Mouse (Mus musculus) erythroblast, embryonic 14.5 days (primary cell): Measurements from ENCODE around the gene Rcc1l. TPM values are rescaled to one million over a fixed set of nuclear protein-coding genes. Genes with fewer than 3 reads are reported as not detected.

Experiments
- H3K27me3 ChIP-seq: 2 replicates; pipeline ENCODE4 v1.6.1; 2012; ENCODE audit warnings: inconsistent platforms; ENCODE audit not compliant: control insufficient read depth
- H3K36me3 ChIP-seq: 2 replicates; pipeline ENCODE4 v1.6.1; 2012; ENCODE audit warnings: mild to moderate bottlenecking, inconsistent platforms; ENCODE audit not compliant: control insufficient read depth
- H3K4me1 ChIP-seq: 2 replicates; pipeline ENCODE4 v1.6.1; 2012; ENCODE audit warnings: inconsistent platforms; ENCODE audit not compliant: control insufficient read depth
- H3K4me3 ChIP-seq: replicated peaks from 2 replicates; pipeline ENCODE3; 2012; ENCODE audit warnings: moderate library complexity, mild to moderate bottlenecking, inconsistent platforms
- H3K9me3 ChIP-seq: 2 replicates; pipeline ENCODE4 v1.6.1; 2012; ENCODE audit warnings: low read length, inconsistent platforms, mixed read lengths; ENCODE audit not compliant: control insufficient read depth
- GATA1 ChIP-seq: IDR thresholded peaks from 2 replicates; pipeline ENCODE4 v1.6.1; 2012; ENCODE audit warnings: low read length, inconsistent platforms, mixed read lengths
- TAL1 ChIP-seq: IDR thresholded peaks from 3 replicates; pipeline ENCODE4 v1.6.1; 2012; ENCODE audit warnings: low read length, inconsistent platforms, mixed read lengths
- polyA plus RNA-seq: library from polyadenylated mRNA; stranded (reverse); fragments of >175 nt; gene quantifications from 2 replicates; pipeline ENCODE4 v1.2.3, GENCODE M21; 2012

The Rcc1l gene
- polyA plus RNA-seq, 1 experiment: 0.21 TPM

DNA sequence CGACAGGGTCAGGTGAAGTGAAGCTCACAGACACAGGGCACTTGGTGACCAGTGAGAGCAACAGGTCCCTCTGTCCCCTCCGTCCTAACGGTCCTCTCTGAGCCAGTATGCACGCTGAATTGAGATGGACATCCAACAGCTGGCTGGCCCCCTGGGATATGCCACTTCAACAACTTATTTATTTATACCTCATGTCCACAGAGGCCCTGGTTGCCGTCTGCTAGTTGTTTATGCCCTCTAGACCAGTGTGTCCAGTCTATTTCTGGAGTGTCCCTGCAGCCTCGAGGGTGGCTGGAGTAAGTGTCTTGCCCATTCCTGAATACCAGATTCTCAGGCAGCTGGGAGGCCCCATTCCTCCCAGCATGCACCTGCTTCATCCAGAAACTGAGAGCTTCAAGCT is 52.7 kb downstream of the Rcc1l start:
- no peaks in the 10 kb centered on the region for H3K27me3 ChIP-seq
- TF ChIP-seq TAL1 (no peak), GATA1 (no peak)
- peaks cover 2% of the 10 kb centered on the region; the same call in 1 of the 2 replicates for H3K9me3 ChIP-seq
- no peaks in the 10 kb centered on the region for H3K4me1 ChIP-seq
- H3K36me3 ChIP-seq: no peaks in the 10 kb centered on the region
- H3K4me3 ChIP-seq: no peak overlapping the region

DNA sequence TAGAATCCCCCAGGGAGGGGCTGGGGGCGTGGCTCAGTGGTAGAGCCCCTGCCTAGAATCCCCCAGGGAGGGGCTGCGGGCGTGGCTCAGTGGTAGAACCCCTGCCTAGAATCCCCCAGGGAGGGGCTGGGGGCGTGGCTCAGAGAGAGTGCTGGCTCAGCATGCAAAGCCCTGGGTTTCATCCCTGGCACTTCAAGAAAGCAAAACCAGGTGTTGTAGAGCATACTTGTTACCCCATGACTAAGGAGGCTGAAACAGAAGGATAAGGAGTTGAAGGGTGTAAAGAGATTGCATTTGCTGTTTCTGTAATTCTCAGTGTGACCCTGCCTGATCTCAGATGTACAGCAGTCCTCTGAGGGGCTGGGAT is 54.7 kb downstream of the Rcc1l start:
- Histone ChIP-seq H3K36me3 (no peaks in the 10 kb centered on the region), H3K27me3 (no peaks in the 10 kb centered on the region), H3K4me1 (no peaks in the 10 kb centered on the region), H3K9me3 (peaks cover 2% of the 10 kb centered on the region; the same call in 1 of the 2 replicates), H3K4me3 (no peak overlapping the region)
- no peak for TF ChIP-seq GATA1
- TF ChIP-seq TAL1: no peak

DNA sequence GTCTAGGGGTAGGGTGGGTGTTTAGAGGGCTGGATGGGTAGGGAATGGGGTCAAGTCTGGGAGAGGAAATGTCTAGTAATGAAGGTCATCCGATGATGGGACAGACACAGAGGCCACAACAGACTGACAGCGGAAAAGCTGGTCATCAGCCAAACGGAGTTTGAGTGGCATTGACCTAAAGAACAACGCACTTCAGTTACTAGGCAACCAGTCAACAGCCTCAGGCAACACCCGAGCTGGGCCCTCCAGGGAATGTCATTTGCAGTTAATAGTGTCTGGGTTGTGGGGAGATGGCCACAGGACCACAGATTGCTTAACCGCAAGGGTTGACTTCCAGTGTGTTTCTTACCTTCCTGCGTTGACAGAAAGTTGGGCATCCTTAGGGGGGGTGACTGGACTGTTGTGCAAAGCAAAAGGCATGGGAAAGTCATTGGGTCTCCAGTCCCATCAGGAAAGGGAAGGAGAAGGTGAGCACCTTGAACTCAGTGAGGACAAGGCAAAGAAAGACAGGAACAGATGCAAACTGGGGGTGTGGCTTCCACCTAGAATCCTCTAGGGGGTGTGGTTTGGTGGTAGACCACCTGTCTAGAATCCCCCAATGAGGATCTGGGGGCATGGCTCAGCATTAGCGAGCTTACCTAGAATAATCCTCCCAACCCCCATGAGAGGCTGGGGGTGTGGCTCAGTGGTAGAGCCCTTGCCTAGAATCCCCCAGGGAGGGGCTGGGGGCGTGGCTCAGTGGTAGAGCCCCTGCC is 55.3 kb downstream of the Rcc1l start:
- no peaks in the 10 kb centered on the region for H3K4me1 ChIP-seq
- no peaks in the 10 kb centered on the region for H3K9me3 ChIP-seq
- H3K27me3 ChIP-seq: no peaks in the 10 kb centered on the region
- H3K4me3 ChIP-seq: no peak overlapping the region
- no peaks in the 10 kb centered on the region for H3K36me3 ChIP-seq
- no peak for TF ChIP-seq GATA1
- TF ChIP-seq TAL1: no peak

DNA sequence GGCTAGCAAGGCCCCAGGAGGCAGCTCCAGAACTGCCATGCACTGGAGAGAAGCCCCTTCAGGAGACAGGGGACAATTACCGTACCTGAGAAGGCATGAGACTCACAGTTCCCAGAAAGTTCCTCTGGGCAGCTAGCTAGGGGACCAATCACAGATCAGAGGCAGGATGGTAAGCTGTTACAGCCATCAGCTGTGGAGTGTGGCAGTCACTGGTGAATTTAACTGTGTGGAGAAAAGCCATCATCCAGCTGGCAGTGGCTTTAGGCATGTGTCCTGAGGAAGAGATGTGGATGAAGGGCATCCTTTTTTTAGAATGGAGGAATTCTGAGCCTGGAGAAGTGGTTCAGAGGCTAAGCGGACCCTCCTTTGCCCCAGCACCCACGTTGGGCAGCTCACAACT is 56.4 kb downstream of the Rcc1l start:
- Histone ChIP-seq H3K27me3 (no peaks in the 10 kb centered on the region), H3K36me3 (no peaks in the 10 kb centered on the region), H3K4me1 (no peaks in the 10 kb centered on the region), H3K9me3 (no peaks in the 10 kb centered on the region), H3K4me3 (no peak overlapping the region)
- TF ChIP-seq GATA1 (no peak), TAL1 (no peak)

DNA sequence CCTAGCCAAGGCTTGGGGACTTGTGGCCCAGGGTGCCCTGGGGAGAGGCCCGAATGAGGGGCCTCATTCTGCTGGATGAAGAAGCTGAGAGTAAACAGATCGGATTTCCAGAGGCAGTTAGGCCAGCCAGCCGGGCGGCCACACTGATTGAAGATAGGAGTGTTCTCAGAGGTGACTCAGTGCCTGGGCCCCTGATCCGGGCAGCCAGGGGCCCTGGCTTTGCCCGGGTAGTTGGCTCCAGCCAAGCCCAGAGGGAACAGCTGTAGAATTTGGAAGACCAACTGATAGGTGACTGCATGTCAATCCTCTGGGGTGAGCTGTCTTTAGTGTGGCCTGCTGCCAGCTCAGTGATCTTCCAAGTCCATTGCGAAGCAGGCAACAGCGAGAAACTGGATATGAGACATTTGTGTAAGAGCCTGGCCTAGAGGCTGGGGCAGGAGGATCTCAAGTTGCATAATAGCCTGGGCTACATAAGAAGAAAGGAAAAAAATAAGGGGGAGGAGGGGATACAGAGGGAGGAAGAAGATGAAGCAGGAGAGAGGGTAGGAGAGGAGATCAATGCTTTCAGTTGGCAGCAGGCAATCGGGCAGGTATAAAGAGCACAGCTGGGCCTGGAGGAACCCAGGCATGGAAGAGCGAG is 57.0 kb downstream of the Rcc1l start:
- Histone ChIP-seq H3K36me3 (no peaks in the 10 kb centered on the region), H3K9me3 (no peaks in the 10 kb centered on the region), H3K4me1 (no peaks in the 10 kb centered on the region), H3K4me3 (no peak overlapping the region), H3K27me3 (no peaks in the 10 kb centered on the region)
- TF ChIP-seq TAL1: no peak
- TF ChIP-seq GATA1: no peak

DNA sequence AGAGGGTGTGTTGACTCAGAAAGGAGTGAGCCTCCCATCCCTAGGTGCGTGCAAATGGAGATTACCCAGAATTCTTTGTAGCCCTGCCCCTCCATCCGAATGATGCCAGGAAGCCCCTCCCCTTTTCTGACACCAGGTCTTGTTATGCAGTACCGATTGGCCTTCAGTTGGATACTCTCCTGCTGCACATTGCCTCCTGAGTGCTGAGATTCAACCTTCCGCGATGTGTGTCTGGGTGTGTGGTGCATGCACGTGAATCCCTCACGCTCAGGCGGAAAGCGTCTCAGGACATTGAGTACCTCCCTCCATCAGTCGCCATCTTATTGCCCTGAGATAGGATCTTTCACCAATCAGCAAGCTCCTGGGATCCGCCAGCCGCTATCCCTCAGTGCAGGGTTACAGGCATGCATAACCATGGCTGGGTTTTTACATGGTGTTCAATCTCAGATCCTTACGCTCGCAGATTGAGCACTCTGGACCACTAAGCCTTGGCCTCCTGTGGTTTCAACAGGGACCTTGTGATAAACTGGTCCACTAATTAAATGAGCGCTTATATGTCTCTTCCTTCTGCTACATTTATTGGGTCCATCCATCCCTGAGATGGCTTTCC is 57.7 kb downstream of the Rcc1l start:
- Histone ChIP-seq H3K9me3 (no peaks in the 10 kb centered on the region), H3K4me3 (no peak overlapping the region), H3K27me3 (no peaks in the 10 kb centered on the region), H3K36me3 (no peaks in the 10 kb centered on the region), H3K4me1 (no peaks in the 10 kb centered on the region)
- TF ChIP-seq GATA1 (no peak), TAL1 (no peak)

DNA sequence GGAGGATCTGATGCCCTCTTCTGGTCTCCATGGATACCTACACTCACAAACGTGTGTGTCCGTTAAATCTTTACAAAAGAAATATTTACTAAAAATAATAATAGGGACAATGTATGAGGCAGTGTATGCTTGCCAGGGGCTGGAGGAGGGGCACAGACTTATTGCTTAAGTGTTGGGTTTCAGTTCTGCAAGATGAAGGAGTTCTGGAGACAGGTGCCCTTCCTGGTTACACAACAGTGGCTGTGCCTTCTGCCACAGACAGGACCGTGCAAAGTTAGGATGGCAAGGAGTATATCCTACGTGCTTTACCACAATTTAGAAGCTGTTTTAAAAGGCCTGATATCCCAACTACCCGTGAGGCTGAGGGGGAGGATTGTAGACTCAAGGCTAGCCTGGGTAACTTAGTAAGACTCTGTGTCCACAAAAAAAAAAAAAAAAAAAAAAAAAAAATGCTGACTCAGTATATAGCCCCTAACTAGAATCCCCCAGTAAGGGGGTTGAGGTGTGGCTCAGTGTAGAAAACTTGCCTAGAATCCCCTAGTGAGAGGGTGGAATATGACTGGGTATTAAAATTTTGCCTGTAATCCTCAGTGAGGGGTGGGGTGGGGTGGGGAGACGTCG is 60.8 kb downstream of the Rcc1l start:
- Histone ChIP-seq H3K4me3 (no peak overlapping the region), H3K4me1 (no peaks in the 10 kb centered on the region)
- no peak for TF ChIP-seq GATA1
- no peak for TF ChIP-seq TAL1

DNA sequence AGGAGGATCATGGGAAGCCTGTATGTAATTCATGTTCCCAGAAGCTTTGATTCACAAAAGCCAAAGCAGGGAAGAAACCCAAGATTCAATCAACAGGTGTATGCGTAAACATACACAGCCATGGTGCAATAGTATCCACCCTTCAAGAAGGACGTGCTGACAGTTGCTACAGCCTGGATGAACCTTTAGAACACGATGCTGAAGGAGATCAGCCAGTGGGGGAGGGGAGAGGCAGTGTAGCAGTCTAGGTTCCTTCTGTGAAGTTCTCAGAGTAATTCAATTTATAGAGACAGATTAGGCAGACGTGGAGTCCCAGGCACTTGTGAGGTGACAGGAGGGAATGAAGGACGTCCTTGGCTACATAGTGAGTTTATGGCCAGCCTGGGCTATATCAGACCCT is 61.6 kb downstream of the Rcc1l start:
- peaks cover 3% of the 10 kb centered on the region; the same call in 1 of the 2 replicates for H3K9me3 ChIP-seq
- no peak overlapping the region for H3K4me3 ChIP-seq
- H3K27me3 ChIP-seq: no peaks in the 10 kb centered on the region
- no peaks in the 10 kb centered on the region for H3K36me3 ChIP-seq
- TF ChIP-seq GATA1 (no peak), TAL1 (no peak)
- no peaks in the 10 kb centered on the region for H3K4me1 ChIP-seq

More for the DNA sequence above, 60.8 kb downstream of the Rcc1l start:
- Histone ChIP-seq H3K36me3 (no peaks in the 10 kb centered on the region), H3K27me3 (no peaks in the 10 kb centered on the region), H3K9me3 (peaks cover 3% of the 10 kb centered on the region; the same call in 1 of the 2 replicates)

DNA sequence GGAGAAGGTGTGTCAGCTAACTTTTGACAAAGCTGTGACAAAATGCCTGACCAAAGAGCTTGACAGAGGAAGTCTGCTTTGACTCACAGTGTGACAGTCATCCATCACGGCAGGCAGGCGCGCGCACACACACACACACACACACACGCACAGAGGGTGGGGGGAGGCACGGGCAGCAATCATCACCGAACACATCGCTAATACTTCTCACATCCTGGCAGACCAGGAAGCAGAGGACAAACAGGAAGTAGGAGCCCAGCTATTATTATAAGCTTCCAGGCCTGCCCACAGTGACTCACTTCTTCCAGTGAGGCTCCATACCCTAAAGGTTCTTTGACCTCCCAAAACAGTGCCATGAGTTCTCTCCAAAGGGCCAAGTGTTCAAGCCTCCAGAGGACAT is 70.7 kb downstream of the Rcc1l start:
- H3K36me3 ChIP-seq: no peaks in the 10 kb centered on the region
- TF ChIP-seq GATA1: no peak
- TF ChIP-seq TAL1: no peak
- H3K9me3 ChIP-seq: no peaks in the 10 kb centered on the region; the same call in 1 of the 2 replicates
- no peaks in the 10 kb centered on the region for H3K27me3 ChIP-seq
- H3K4me3 ChIP-seq: no peak overlapping the region
- H3K4me1 ChIP-seq: no peaks in the 10 kb centered on the region
